Mouse (Mus musculus): ENCODE data around the gene Cflar.

DNA sequence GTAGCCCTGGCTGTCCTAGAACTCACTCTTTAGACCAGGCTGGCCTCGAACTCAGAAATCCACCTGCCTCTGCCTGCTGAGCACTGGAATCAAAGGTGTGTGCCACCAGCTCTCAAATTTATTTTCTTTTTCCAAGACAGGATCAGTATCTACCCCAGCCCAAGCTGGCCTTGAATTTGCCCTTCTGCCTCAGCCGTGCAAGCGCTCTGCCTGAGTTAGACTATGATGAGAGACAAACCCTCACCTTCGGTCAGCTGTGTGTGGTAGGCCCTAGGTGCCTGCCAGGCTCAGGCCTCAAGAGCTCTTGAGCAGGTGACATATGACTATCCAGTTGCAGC, 5.5 kb downstream of the Cflar start:
- TF ChIP-seq CTCF (IDR thresholded peaks at IDR 0.05; ENCODE audit: control insufficient read depth, insufficient read depth, low read length) (no peak), POLR2A (IDR thresholded peaks at IDR 0.05; ENCODE audit: borderline replicate concordance, control insufficient read depth, low read depth, low read length) (no peak)

Measured in bone marrow, adult 2 months (tissue).